Mouse (Mus musculus) cerebellum, postnatal 36 days (tissue): ENCODE results near the gene Nipsnap3b.

ENCODE experiments used
- DNase-seq, 2 experiments: peaks; one replicate each; pipeline ENCODE4 v3.0.0; 2021 to 2022; ENCODE audit warnings: mixed read lengths in 2 of 2

The Nipsnap3b gene

GRCm38 (mm10) chr4:53011732-53012361 lies at the start of gene Nipsnap3b:
TSS of gene Nipsnap3b (plus strand) at chr4:53011880.
- DNase-seq: peak; percentile 91 to 96

- no peak for DNase-seq
Observed at GRCm38 (mm10) chr4:52964247-52964646, 47.4 kb upstream of the Nipsnap3b start, which contains the start of gene Olfr270. TSS of gene Olfr270 (plus strand) at chr4:52964547.

- DNase-seq: no peak
Observed at GRCm38 (mm10) chr4:52985216-52985615, 26.5 kb upstream of the Nipsnap3b start.

- no peak for DNase-seq
Observed at GRCm38 (mm10) chr4:52986266-52986665, 25.4 kb upstream of the Nipsnap3b start.

- DNase-seq: no peak
Observed at GRCm38 (mm10) chr4:52989248-52989647, 22.4 kb upstream of the Nipsnap3b start, which contains the start of gene Nipsnap3a. TSS of gene Nipsnap3a (plus strand) at chr4:52989272.

- DNase-seq: peak in 1 of 2 experiments; percentile 6
Observed at GRCm38 (mm10) chr4:52999449-52999848, 12.2 kb upstream of the Nipsnap3b start.

GRCm38 (mm10) chr4:53000154-53000553 lies 11.5 kb upstream of the Nipsnap3b start:
- no peak for DNase-seq

GRCm38 (mm10) chr4:53009183-53009582 lies 2.5 kb upstream of the Nipsnap3b start:
- no peak for DNase-seq

GRCm38 (mm10) chr4:53009871-53010270 lies 1.8 kb upstream of the Nipsnap3b start:
- no peak for DNase-seq

- no peak for DNase-seq
Observed at GRCm38 (mm10) chr4:53014421-53014820, 2.7 kb downstream of the Nipsnap3b start.

GRCm38 (mm10) chr4:53015024-53015423 lies 3.3 kb downstream of the Nipsnap3b start:
- DNase-seq: no peak

GRCm38 (mm10) chr4:53018392-53018791 lies 6.7 kb downstream of the Nipsnap3b start:
- DNase-seq: no peak

- DNase-seq: no peak
Observed at GRCm38 (mm10) chr4:53023189-53023925, 11.7 kb downstream of the Nipsnap3b start.

- DNase-seq: no peak
Observed at GRCm38 (mm10) chr4:53024397-53024796, 12.7 kb downstream of the Nipsnap3b start.

- no peak for DNase-seq
Observed at GRCm38 (mm10) chr4:53027811-53028210, 16.1 kb downstream of the Nipsnap3b start.

GRCm38 (mm10) chr4:53030326-53030948 lies 18.8 kb downstream of the Nipsnap3b start:
- DNase-seq: no peak

GRCm38 (mm10) chr4:53043819-53044218 lies 32.1 kb downstream of the Nipsnap3b start:
- DNase-seq: peak in 1 of 2 experiments; percentile 10

GRCm38 (mm10) chr4:53045807-53046206 lies 34.1 kb downstream of the Nipsnap3b start:
- no peak for DNase-seq

- no peak for DNase-seq
Observed at GRCm38 (mm10) chr4:53046238-53047022, 34.8 kb downstream of the Nipsnap3b start.

GRCm38 (mm10) chr4:53062301-53063008 lies 50.8 kb downstream of the Nipsnap3b start:
- peak; percentile 11 to 14 for DNase-seq
